Mouse (Mus musculus): ENCODE data around the gene Gm20388.

- no peak for TF ChIP-seq CTCF (IDR thresholded peaks at IDR 0.05; ENCODE audit: extremely low read depth, insufficient read depth, low read length)
- TF ChIP-seq POLR2A (IDR thresholded peaks at IDR 0.05; ENCODE audit: extremely low read depth, insufficient read depth, low read length): no peak
These were observed 1489.9 kb downstream of the Gm20388 start for GRCm38 (mm10) chr8:121400581-121400980.

Measured in cortical plate, adult 2 months (tissue).